Mouse (Mus musculus) A20 (cell line): ENCODE results near the gene Olfr1043.
"Not testable (repeated sequence)": the region's sequence is repeated elsewhere in the genome, so short reads cannot be mapped to it uniquely, and the experiment has no call there.

Source experiments
- DNase-seq: peaks from one replicate; pipeline ENCODE4 v3.0.0-alpha.2; 2011; ENCODE audit warnings: low read depth, low spot score

Gene Olfr1043

DNA sequence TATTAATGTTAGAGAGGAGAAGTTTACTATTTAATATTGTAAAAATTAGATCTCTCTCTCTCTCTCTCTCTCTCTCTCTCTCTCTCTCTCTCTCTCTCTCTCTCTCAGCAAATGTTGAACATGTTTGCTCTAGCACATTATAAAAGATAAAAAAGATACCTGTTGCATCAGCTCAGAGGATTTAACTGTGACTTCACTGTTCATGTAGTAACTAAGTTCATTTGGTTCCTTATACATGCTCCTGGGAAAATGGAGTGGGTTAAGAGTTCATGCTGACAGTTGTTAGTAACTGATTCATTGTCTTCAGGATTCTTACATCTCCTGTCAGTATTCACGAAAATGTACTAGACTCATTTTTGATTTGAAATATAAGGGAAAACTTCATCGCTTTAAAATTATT, at the start of gene Olfr1043:
Olfr1043 (minus strand) TSS at position 101 of the 400 bp plus-strand sequence.
- DNase-seq = no peak

DNA sequence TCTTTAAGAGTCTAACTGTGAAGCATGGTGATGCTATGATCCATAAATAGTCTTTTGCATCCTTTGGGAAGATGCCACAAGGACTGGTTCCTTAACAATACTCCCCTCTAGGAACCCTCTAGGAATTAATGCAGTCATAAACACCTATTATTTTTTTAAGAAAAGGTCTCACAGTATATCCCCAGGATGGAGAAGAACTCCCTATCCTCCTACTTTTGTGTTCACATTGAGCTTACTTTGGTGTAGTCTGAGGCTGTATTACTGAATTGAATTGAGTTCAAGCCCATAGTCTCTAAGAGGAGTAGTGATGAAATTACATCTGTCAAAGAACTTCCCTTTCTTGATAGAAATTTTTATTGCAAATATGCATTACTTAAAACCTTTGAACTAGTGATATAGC, 35.6 kb upstream of the Olfr1043 start, which contains the start of gene Olfr1045:
Olfr1045 (minus strand) TSS at position 101 of the 400 bp plus-strand sequence.
- no peak for DNase-seq

DNA sequence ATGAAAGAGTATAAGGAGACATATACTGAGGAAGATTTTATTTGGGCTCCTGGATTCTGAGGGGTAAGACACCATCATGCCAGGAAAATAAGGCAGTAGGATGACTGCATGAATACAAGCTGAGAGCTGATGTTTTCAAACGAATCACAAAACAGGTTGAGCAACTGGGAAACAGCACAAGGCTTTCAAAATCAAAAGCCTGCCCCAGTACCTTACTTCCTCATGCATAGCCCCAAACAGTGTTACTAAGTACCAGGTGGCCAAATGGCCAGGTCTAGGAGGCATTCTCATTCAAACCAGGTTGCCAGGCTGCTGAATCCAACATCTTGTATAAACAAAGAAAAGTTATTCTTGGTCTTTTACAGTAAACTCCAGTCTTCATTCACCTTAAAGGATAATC, 28.5 kb upstream of the Olfr1043 start:
- DNase-seq = no peak

DNA sequence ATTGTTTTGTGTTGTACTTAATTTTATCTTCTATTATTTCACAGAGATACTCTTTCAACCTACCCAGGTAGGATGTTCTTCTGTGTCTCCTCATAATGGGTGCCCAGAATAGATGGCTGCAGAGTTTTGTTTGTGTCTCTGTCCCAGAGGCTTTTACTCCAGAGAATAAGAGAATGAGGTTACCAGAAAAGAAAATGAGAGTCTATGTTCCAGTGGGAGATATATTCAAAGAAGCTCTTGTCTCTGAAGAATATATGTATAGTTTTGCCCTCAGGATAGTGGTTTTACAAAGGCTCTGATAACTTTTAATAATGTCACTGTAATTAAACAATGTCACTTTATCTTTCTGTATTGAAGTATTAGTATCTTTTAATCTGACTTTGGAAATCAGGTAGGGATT, 18.3 kb upstream of the Olfr1043 start, which contains the start of gene Olfr52:
Olfr52 (minus strand) TSS at position 101 of the 400 bp plus-strand sequence.
- no peak for DNase-seq

DNA sequence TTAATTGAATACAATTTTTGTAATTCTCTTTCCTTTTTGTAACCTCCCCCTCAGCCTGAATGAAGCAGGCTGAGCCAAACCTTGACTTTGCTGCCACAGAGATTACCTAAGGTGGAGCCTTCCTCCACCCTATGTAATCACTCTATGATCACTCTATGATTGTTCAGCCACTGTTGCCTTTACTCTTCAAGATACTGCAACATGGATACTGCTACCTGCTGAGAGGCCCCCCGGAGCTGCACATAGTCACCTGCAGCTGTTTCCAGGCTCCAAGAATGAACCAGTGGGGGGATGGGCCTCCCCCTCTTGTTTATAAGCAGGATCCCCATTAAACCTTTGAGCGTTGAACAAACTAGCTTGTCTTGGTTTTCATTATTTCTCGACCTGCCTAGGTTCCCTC, 12.6 kb upstream of the Olfr1043 start:
- no peak for DNase-seq

DNA sequence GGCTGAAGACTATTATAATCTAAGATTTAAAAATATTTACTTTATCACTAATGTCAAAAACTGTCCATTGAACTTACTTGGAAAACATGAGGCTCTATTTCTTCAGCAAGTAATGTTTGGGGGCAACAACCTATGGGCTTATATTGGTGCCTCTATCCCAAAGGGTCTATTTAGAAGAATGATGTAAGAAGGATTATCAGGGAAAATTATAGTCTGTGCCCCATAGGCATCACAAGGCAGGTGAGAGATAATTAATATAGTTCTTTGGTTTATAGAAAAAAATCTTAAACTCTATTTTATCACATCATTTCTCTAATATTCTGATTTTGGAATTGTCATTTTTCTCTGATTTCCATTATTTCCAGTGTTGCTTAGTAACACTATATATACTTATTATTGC, 10.4 kb upstream of the Olfr1043 start, which contains the start of gene Olfr1044:
Olfr1044 (minus strand) TSS at position 101 of the 400 bp plus-strand sequence.
- no peak for DNase-seq

DNA sequence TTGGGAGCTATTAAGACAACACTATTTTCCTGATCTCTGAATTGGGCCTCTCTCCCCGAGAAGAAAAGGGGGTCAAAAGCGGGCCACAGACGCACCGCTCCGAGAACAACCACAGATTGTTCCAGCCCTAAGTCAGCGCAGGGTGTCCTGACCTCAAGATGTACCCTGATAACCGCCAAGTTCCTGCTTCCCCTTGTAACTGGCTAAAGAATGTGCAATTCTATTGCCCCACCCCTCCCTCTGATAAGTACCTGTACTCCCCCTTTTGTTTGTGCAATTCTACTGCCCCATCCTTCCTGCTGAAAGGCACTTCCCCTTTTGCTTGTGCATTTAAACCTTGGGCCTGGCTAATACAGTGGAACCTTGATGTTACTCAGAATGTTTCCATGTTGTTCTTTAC, 8.1 kb upstream of the Olfr1043 start:
- DNase-seq = not testable (repeated sequence)

DNA sequence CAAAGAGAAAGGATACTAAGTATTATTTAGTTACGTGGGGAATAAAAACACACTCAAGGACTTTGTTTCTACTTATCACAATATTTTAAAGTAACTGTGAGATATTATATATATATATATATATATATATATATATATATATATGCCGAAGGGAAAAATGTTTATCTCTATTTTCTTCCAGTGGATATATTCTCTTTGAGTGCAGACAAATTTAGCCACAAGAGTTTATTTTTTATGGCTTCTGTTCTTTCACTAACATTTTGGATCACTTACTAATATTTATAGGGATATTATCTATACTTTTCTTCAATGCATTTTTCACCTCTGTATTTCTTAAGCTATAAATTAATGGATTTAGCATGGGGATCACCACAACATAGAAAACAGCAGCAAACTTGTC, 5.6 kb downstream of the Olfr1043 start, which contains the start of gene Olfr1042:
Olfr1042 (minus strand) TSS at position 101 of the 400 bp plus-strand sequence.
- no peak for DNase-seq

DNA sequence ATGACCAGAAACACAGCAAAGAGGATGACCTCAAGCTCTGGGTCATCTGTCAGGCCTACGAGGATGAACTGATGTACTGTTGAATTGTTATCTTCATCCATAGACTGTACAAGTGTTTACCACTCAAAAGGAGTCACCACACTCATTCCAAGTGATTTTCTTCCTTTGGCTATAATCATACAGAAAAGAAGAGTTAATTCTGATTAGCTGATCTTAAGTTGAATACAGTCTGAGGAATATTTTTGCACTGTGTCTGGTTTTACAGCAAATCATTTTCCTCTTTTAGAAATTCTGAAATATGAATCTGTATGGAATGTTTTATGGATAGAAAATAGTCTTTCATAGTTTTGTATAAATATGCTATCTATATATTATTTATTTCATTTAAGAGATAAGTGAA, 20.7 kb downstream of the Olfr1043 start, which contains the start of gene Olfr1040:
Olfr1040 (minus strand) TSS at position 101 of the 400 bp plus-strand sequence.
- no peak for DNase-seq

DNA sequence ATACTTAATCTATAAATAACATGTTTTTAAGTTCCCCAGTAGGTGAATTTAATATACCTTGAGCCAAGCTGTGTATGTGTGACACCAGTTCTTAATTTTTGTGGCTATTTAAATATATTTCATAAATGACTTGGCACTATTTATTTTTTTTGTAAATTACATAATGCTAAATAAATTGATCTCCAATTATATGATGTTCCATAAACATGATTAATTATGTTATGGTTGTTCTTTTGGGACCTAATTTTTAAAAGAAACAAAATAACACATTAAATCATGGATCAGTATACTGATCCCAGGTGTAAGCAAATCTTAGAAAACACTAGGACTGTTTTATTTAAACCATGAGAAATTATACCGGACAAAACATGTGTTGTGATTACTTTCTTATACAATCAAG, 31.5 kb downstream of the Olfr1043 start, which contains the start of gene Olfr1039:
Olfr1039 (minus strand) TSS at position 101 of the 400 bp plus-strand sequence.
- no peak for DNase-seq
